Mouse (Mus musculus): ENCODE measurements around the gene Zfp358. TPM values are rescaled to one million over a fixed set of nuclear protein-coding genes. Genes with fewer than 3 reads are reported as not detected.

The Zfp358 gene
- total RNA-seq, 1 experiment from 2014 or later: 24.3 TPM

DNA sequence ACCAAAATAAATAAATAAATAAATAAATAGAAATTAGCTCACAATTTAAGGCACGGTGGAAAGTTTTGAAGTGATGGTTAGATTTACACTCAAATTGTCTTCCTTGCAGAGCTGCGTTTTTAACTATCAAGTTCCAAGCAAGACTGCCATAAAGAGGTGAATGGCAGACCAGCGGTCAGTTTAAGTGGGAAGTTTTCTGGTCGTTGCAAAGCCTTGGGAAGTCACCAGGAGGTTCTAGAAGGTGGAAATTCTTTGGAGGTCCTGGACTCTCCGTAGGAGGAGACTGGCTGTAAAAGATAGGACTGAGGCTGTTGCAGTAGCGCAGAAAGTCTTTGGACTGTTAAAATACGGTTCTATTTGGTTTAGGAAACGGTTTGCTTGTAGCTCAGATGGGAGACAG, 6.8 kb downstream of the Zfp358 start:
- DNase-seq: no peak

- peak; percentile 98 for DNase-seq
These were observed 7.5 kb downstream of the Zfp358 start, which contains the start of gene Mcoln1 for GRCm38 (mm10) chr8:3500235-3501090. Mcoln1 (plus strand) TSS chr8:3500457.

DNA sequence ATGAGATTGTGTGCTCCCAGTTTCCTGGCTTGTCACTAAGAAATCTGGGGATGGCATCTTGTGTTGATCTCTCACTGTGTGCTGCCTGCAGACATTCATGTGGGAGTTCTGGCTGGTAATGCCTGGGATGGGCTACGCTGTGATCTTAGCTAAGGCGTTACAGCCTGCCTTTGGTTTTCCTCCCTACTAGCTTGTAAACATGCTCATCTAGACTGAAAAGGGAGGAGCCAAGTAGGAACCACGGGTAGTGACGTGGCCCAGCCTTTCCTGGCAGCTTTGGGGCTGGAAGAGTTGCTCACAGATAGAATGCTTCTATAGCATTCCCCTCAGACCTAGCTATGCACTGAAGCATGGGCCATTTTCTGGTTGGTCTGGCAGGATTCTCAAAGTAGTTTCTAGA, 9.3 kb downstream of the Zfp358 start:
- no peak for DNase-seq

DNA sequence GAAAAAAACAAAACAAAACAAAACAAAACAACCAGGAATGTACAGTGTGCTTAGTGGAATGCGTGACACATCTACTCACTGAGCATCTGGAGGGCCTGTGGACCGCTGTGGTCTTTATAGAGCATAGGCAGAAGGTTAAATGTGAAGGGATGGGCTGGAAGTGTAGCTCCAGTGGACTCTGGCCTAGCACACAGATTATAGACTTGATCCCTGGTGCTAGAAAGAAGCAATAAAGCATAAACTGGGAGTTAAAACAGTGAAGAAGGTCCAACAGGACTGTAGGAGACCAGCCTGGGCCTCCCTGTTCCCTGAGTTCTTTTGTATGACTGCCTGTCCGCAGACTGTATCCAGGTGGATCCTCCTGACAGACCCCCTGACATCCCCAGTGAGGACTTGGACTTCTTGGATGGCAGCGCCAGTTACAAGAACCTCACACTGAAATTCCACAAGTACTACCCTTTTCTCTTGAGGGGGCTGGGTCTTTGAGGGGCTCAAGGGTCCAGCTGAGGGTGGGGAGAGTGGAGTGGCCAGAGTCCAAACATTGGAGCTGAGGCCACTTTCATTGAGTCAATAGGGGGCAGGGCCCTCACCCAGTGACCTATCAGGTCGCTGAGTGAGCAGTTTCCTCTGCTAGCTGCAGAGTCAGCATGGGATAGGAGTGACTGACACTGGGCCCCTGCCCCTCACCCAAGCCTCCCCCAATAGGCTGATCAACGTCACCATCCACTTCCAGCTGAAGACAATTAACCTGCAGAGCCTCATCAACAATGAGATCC, 15.2 kb downstream of the Zfp358 start:
- DNase-seq: no peak

DNA sequence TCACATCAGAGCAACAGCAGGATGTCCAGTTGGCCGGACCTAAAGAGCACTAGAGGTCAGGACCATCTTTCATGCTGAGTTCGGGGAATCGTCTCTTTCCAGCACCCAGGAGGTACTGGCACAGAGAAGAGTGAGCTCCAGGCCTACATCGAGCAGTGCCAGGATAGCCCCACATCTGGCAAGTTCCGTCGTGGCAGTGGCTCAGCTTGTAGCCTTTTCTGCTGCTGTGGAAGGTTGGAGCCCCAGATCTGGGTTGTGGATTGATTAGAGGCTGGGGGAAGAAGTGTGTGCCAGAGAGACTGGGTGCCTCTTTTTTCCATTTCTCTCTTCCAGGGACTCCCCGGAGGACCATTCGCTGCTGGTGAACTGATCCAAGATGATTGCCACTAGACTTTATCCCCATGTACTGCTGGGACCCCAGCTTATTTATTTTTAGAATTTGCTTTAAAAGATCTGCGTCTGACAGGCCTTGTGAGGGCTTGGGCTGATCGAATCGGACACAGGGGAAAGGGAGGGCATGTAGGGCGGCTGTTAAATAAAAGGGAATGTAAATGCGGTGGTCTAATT, 21.8 kb downstream of the Zfp358 start:
- DNase-seq: no peak

DNA sequence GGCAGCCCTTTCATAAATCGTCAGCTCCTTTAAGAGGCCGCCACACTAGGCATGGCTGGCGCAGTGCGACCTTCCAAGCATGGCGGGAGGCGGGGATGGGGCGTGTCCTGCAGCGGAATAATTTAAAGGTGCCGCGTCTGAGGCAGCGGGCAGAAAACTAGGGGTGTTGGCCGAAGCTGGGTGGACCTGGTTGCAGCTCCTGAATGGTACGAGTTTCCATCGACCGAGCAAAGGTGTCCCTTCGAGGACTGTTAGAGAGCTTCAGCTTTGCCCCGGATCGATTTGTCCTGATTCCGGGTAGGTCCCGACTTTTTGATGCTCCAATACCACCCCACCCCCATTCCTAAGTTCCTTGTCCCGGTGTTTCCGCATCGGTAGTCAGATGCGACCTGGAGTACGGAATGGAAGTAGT, 22.3 kb downstream of the Zfp358 start, which contains the start of gene Pnpla6:
Gene Pnpla6 (plus strand): TSS at position 125 of the 412 bp plus-strand sequence.
- DNase-seq: peak; percentile 91

DNA sequence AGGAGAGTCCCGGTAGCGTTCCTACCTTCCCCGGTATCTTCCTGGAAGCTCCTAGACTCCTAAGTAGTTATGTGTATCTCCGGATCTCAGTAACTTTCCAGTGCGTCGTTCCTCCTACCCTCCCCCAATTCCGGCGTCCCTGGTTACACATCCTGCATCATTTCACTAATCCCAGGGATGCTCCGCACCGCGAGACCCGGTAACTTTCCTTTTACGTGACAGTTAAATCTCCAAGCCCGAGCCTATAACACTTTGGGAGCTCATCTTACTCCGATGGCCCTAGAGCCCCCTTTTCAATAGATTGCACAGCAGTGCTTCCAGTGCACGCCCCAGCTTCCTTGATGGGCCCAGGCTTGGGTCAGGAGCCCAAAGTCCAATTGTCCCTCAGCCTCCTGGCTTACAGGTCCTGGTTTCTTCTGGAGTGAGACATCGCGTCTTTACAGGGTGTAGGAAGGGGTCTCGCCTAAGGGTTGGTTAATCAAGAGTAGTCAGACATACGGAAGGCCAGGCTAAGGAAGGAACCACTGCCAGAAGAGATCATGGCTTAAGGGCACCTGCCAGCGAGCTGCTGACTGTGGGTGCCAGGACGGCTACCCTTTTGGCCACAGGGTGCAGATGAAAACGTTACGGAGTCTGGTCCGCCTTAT, 23.0 kb downstream of the Zfp358 start:
- DNase-seq: peak; percentile 35

GRCm38 (mm10) chr8:3516450-3517116, 23.6 kb downstream of the Zfp358 start:
- DNase-seq: peak; percentile 90

DNA sequence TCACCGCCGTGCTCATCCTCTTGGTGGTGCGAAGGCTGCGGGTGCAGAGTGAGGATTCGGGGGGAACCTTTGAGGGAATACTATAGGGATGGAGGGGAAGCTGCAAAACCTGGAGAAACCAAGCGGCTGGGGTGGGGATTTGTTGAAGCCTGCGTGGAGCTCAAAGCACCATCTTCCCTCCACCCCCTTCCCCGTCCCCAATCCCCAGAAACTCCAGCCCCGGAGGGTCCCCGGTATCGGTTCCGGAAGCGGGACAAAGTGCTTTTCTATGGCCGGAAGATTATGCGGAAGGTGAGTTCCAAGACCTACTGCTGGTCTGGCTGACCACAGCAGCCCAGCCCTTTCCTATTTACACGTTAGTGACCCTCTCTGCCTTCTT, 24.2 kb downstream of the Zfp358 start:
- DNase-seq: no peak

- DNase-seq: no peak
These were observed 29.2 kb downstream of the Zfp358 start for GRCm38 (mm10) chr8:3522007-3522697.

DNA sequence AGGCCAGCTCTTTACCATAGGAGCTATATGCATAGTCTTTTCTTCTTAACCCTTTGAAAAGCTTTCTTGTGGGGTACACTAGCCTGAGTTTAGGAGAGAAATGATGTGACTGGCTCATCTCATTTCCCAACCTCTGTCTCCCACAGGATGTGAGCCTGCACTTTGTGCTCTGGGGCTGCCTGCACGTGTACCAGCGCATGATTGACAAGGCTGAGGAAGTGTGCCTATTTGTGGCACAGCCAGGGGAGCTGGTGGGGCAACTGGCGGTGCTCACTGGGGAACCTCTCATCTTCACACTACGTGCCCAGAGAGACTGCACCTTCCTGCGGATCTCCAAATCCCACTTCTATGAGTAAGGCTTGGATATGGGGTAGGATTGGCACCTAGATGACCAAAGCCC, 37.9 kb downstream of the Zfp358 start:
- DNase-seq: no peak

DNA sequence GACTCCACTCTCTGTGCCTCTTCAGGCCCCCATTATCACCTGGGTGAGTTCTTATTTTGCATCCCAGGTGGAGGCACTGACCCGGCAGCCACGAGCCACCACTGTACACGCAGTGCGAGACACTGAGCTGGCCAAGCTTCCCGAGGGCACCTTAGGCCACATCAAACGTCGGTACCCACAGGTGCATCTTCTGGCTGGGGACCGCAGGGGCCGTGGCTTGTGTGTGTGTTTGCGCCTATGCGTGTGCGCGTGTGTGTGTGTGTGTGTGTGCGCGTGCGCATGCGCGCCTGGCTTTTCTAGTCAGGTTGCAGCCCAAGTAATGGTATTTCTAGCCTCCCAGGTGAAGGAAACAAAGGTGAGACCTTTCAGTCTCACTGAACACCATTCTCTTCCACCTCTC, 39.0 kb downstream of the Zfp358 start:
- DNase-seq: no peak

DNA sequence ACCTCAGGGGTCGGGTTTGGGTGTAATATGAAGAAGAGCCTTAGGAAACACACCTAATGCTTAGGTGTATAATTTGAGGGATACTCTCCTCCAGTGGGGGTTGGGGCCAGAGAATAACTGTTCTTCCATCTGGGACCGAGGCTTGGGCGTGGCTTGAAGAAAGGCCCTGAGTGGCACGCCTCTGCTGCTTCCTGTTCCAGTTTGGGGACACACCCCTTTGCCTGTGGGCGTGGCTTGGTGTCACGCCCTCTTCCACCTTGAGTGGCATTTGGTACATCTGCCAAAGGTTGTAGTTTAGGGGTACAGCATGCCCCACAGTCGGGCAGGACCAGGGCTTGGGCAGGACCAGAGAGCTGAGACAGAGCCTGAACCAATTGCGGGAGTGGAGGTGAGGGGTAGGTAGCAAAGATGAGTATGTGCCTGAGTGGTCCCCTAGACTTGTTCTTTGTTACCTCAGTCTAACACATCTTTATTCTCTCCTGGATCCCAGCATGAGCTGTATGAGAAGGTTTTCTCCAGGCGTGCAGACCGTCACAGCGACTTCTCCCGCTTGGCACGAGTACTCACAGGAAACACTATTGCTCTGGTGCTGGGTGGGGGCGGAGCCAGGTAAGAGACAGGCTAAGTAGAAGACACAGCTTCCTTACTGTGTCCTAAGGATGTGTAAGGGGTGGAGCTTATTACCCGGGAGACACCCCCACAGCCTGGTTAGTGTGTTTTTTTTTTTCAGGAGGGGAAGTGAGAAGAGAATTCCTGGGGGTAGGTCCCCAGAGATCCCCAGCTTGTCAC, 43.3 kb downstream of the Zfp358 start:
- no peak for DNase-seq

DNA sequence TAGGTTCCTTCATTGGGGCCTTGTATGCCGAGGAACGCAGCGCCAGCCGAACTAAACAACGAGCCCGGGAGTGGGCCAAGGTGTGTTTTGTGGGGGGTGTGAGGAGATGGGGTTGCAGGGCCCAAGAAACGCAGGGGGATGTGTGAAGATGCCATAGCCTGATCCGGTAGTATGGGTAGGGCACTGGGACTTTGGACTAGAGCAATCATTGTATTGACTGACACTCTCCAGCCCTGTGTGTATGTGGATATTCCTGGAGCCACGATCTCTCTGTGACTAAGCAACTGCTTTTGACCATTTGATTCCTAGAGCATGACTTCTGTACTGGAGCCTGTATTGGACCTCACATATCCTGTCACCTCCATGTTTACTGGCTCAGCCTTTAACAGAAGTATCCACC, 44.0 kb downstream of the Zfp358 start:
- no peak for DNase-seq

GRCm38 (mm10) chr8:3537666-3538065, 44.7 kb downstream of the Zfp358 start:
- DNase-seq: no peak

DNA sequence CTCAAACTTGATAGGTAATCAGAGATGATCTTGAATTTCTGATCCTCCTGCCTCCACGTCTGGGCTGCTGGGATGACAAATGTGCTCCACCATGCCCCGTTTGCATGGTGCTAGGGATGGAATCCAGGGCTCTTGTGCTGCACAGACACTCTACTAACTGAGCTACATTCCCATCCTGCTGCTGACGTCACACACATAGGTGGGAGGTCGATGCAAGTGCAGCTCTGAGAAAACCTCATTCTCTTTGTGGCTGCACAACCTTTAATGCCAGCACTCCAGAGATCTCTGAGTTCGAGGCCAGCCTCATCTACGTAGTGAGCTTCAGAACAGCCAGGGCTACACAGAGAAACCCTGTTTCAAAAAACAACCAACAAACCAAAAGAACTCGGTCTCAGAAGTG, 46.2 kb downstream of the Zfp358 start:
- DNase-seq: no peak

DNA sequence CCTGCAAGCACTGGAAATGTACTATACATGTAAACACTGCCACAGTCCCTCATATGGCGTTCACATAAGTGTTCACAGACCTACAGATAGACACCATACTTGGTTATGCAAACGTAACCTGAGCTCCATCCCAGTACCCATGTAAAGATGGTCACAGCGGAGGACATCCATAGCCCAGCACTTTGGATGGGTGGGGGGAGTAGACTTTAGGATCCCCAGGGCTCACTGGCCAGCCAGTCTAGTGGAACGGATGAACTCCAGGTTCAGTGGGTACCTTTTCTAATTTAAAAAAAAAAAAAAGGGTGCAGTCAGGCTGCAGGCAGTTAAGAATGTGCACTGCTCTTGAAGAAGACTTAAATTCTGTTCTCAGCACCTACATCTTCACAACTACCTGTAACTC, 47.1 kb downstream of the Zfp358 start:
- DNase-seq: no peak

- no peak for DNase-seq
These were observed 53.6 kb downstream of the Zfp358 start for GRCm38 (mm10) chr8:3546511-3546910.

Measured in adrenal gland, postnatal 25 days (tissue).